Mouse (Mus musculus) myocyte (in vitro differentiated cells): ENCODE results near the gene Smim24.

Experiments
- CEBPB ChIP-seq: IDR thresholded peaks from 2 replicates; pipeline ENCODE4 v1.6.1; 2011; ENCODE audit warnings: mild to moderate bottlenecking, moderate library complexity; ENCODE audit not compliant: poor library complexity, insufficient read depth, severe bottlenecking
- E2F4 ChIP-seq: IDR thresholded peaks from one replicate; pipeline ENCODE4 v1.6.1; 2011; ENCODE audit warnings: mild to moderate bottlenecking, control low read depth, moderate library complexity; ENCODE audit not compliant: insufficient read depth
- MAX ChIP-seq: IDR thresholded peaks from one replicate; pipeline ENCODE4 v1.6.1; 2011; ENCODE audit warnings: low read depth, mild to moderate bottlenecking, control low read depth
- MYOD1 ChIP-seq, 3 experiments: IDR thresholded peaks; one replicate each; pipeline ENCODE4 v1.6.1; 2011; ENCODE audit warnings: control low read depth in 2 of 3, low read depth in 2 of 3, mild to moderate bottlenecking in 2 of 3, moderate library complexity in 1 of 3; ENCODE audit not compliant: insufficient read length in 2 of 3, control insufficient read depth in 1 of 3
- POLR2A ChIP-seq: IDR thresholded peaks from one replicate; pipeline ENCODE4 v1.6.1; 2011; ENCODE audit warnings: low read depth, mild to moderate bottlenecking, control low read depth, moderate library complexity; ENCODE audit not compliant: insufficient read length
- POLR2AphosphoS2 ChIP-seq: IDR thresholded peaks from one replicate; pipeline ENCODE4 v1.6.1; 2011; ENCODE audit warnings: low read depth, control low read depth; ENCODE audit not compliant: insufficient read length
- SRF ChIP-seq: IDR thresholded peaks from one replicate; pipeline ENCODE4 v1.6.1; 2011; ENCODE audit warnings: low read depth; ENCODE audit not compliant: control insufficient read depth, insufficient read length
- TCF12 ChIP-seq: IDR thresholded peaks from one replicate; pipeline ENCODE4 v1.6.1; 2011; ENCODE audit warnings: mild to moderate bottlenecking, control low read depth; ENCODE audit not compliant: poor library complexity, insufficient read depth, severe bottlenecking
- TCF3 ChIP-seq: IDR thresholded peaks from one replicate; pipeline ENCODE4 v1.6.1; 2011; ENCODE audit warnings: low read depth, control low read depth; ENCODE audit not compliant: insufficient read length
- USF1 ChIP-seq: IDR thresholded peaks from one replicate; pipeline ENCODE4 v1.6.1; 2011; ENCODE audit warnings: low read depth, mild to moderate bottlenecking, control low read depth, moderate library complexity

DNA sequence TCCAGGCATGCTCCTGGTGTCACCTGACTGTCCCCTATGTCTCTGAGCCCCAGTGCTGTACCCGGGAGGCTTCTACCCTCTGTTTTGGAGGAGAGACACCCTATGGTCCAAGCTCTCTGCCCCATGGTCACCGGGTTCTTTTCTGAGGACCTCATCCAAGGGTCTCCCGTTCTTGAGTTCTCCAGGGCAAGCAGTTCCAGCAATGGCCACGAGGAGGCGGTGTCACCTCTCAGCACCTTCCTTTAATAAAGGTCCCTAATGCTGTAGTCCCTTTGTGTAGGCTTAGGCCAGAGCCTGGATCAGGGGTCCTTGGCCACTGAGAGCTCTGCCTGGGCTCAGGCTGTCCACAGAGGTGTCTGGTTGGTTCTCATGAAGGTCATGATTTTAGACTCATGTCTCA lies 2.3 kb downstream of the Smim24 start:
- TF ChIP-seq POLR2A (no peak), MAX (no peak), POLR2AphosphoS2 (no peak), SRF (no peak), E2F4 (no peak), USF1 (no peak), TCF3 (no peak), CEBPB (no peak), TCF12 (no peak), MYOD1 (IDR thresholded peaks at IDR 0.05; ENCODE audit: control insufficient read depth in 1 of 3, insufficient read length in 2 of 3, low read depth in 2 of 3) (no peak)
